Mouse (Mus musculus) heart, embryonic 14.5 days (tissue): ENCODE results near the gene Wdr19. TPM values are rescaled to one million over a fixed set of nuclear protein-coding genes. Genes with fewer than 3 reads are reported as not detected.
"Not testable (repeated sequence)": the region's sequence is repeated elsewhere in the genome, so short reads cannot be mapped to it uniquely, and the experiment has no call there.

Source experiments
- ATAC-seq: fragments of 200-750 bp; cut with Nextera tagmentation; 2 replicates; pipeline ENCODE4 v1.8.0; 2017; ENCODE audit warnings: low read depth, moderate TSS enrichment; ENCODE audit not compliant: insufficient number of reproducible peaks, insufficient read depth, low FRiP score
- H3K27ac ChIP-seq, 2 experiments: fragments of 200-500 bp in 1 of 2; fragments of 300-500 bp in 1 of 2; sonication (generic) in 1 of 2; replicated peaks in 1 of 2; 2 replicates each; pipeline ENCODE4 v1.5.1; 2012 to 2014; ENCODE audit warnings: low read depth in 2 of 2, low read length in 2 of 2, control low read depth in 1 of 2, mild to moderate bottlenecking in 1 of 2, mixed read lengths in 1 of 2; ENCODE audit not compliant: control insufficient read depth in 1 of 2, insufficient read depth in 1 of 2
- H3K27me3 ChIP-seq: fragments of 300-500 bp; sonication (generic); 2 replicates; pipeline ENCODE4 v1.6.1; 2014; ENCODE audit warnings: mild to moderate bottlenecking, low read length, control low read depth; ENCODE audit not compliant: control insufficient read depth, insufficient read depth
- H3K36me3 ChIP-seq: fragments of 300-500 bp; sonication (generic); 2 replicates; pipeline ENCODE4 v1.6.1; 2014; ENCODE audit warnings: mild to moderate bottlenecking, control low read depth, low read length, mixed read lengths; ENCODE audit not compliant: control insufficient read depth, insufficient read depth
- H3K4me1 ChIP-seq, 2 experiments: fragments of 200-500 bp in 1 of 2; fragments of 300-500 bp in 1 of 2; sonication (generic) in 1 of 2; 2 replicates each; pipeline ENCODE4 v1.6.1; 2012 to 2014; ENCODE audit warnings: low read length in 2 of 2, control low read depth in 1 of 2, mixed read lengths in 1 of 2; ENCODE audit not compliant: control insufficient read depth in 2 of 2, insufficient read depth in 2 of 2
- H3K4me2 ChIP-seq: fragments of 300-500 bp; sonication (generic); 2 replicates; pipeline ENCODE4 v1.6.1; 2014; ENCODE audit warnings: mild to moderate bottlenecking, low read length
- H3K4me3 ChIP-seq, 2 experiments: fragments of 200-500 bp in 1 of 2; fragments of 300-500 bp in 1 of 2; sonication (generic) in 1 of 2; 2 replicates each; pipeline ENCODE4 v1.5.1; 2012 to 2014; ENCODE audit warnings: low read length in 2 of 2, mild to moderate bottlenecking in 2 of 2, control low read depth in 1 of 2, low read depth in 1 of 2, moderate library complexity in 1 of 2; ENCODE audit not compliant: control insufficient read depth in 1 of 2, insufficient read depth in 1 of 2
- H3K9ac ChIP-seq: fragments of 300-500 bp; sonication (generic); 2 replicates; pipeline ENCODE4 v1.6.1; 2014; ENCODE audit warnings: mild to moderate bottlenecking, low read length
- H3K9me3 ChIP-seq: fragments of 300-500 bp; sonication (generic); 2 replicates; pipeline ENCODE4 v1.6.1; 2016; ENCODE audit warnings: low read length, control low read depth; ENCODE audit not compliant: control insufficient read depth
- WGBS: fragments of 180-500 bp; shearing (Covaris S2); extraction: QIAGEN DNeasy Blood & Tissue Kit; methylation state at CpG from one replicate; pipeline ENCODE4 v1.1.7; 2014; 5-methylcytosine and 5-hydroxymethylcytosine counted together
- polyA plus RNA-seq: library from polyadenylated mRNA; unstranded; fragments of >200 nt; fragmentation: Nextera tagmentation; extraction: Ambion mirVana; gene quantifications from 2 replicates; pipeline ENCODE4 v1.2.1, GENCODE M21; 2014

The Wdr19 gene
- polyA plus RNA-seq, 1 experiment from 2014 or later: 9.9 TPM

DNA sequence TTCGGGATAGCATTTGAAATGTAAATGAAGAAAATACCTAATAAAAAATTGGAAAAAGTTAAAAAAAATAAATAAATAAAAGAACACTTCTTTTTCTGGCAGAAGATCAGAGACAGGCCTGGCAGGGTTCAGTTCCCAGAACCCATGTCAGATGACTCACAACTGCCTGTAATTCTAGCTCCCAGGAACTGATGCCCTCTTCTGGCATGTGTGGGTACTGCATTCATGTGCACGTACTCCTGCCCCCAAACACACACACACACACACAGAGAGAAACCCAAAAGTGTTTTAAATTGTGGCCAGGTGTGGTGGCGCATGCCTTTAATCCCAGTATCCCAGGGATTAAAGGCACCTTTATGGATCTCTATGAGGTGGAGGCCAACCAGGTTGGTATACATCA is 84.7 kb downstream of the Wdr19 start:
- Histone ChIP-seq H3K9ac (no peak overlapping the region), H3K9me3 (peaks cover 4% of the 10 kb centered on the region; the same call in 1 of the 2 replicates), H3K4me3 (no peak overlapping the region), H3K27ac (no peak overlapping the region), H3K36me3 (peaks cover 60% of the 10 kb centered on the region), H3K4me2 (no peak overlapping the region), H3K27me3 (no peaks in the 10 kb centered on the region), H3K4me1 (no peaks in the 10 kb centered on the region; a peak in 1 of 4 replicates)
- 93% methylated on average over 3 of the region's 3 CpGs for WGBS
- no peak for ATAC-seq

DNA sequence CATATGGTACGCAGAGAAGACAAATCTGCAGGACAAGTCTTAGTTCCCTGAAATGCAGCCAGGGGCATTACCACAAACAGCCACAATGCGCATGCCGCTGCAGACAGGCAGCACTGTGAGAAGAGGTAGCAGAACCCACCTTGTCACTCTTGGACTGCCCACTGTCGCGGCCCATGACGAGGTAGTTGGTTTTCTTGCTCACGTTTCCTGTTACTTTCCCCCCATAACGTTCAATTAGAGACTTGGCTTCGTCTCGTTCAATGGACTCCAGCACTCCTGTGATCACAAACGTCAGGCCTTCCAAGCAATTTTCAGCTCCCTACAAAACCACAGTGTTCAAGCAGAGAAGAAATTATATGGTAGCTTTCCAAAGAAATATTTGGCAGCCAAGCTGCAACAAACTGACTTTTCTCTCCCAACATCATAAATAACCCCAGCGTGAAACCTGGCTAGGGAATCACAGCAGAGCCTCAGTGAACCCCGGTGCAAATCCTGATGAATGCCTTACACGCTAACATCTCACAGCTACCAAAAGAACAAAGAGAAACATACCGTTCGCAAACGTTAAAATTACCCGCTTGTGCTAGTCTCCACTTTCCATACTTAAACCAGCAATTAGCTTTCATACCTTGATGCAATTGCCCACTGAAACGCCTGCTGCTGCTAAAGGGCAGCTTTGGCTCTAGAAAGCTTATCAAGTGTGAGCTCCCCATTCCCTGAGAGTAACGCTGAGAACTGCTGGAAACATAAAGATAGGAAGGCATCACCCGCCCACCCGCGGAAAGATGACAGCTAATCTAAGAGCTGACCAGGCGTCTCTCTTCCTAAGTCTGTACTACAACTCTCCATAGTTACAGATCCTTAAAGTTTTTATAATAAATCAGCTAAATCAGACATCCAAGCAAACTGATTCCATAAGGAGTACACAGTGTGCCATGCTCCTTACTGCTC is 88.5 kb downstream of the Wdr19 start:
- WGBS: 75% methylated on average over 24 of the region's 24 CpGs
- peaks cover 4% of the 10 kb centered on the region; the same call in 1 of the 2 replicates for H3K9me3 ChIP-seq
- peaks cover 85% of the 10 kb centered on the region for H3K36me3 ChIP-seq
- H3K4me2 ChIP-seq: no peak overlapping the region
- no peaks in the 10 kb centered on the region; a peak in 1 of 4 replicates for H3K4me1 ChIP-seq
- no peak overlapping the region for H3K4me3 ChIP-seq
- no peak overlapping the region for H3K27ac ChIP-seq
- no peaks in the 10 kb centered on the region for H3K27me3 ChIP-seq
- ATAC-seq: no peak
- no peak overlapping the region for H3K9ac ChIP-seq

DNA sequence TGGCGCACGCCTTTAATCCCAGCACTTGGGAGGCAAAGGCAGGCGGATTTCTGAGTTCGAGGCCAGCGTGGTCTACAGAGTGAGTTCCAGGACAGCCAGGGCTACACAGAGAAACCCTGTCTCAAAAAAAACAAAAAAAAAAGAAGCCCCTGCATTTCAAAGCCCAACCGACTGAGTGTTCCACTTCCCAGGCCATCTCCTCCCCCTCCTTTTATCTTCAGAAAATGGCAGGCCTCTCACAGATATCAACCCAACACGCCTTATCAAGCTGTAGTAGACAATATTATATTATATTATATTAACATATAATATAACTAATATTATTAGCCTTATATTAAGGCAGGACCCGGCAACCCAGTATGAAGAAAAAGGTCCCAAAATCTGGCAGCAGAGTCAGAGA is 89.5 kb downstream of the Wdr19 start:
- not testable (repeated sequence) for H3K9me3 ChIP-seq, H3K27me3 ChIP-seq, H3K4me1 ChIP-seq, H3K4me3 ChIP-seq, H3K27ac ChIP-seq, H3K4me2 ChIP-seq, ATAC-seq, H3K9ac ChIP-seq
- 72% methylated on average over 8 of the region's 8 CpGs for WGBS
- H3K36me3 ChIP-seq: peaks cover 93% of the 10 kb centered on the region

DNA sequence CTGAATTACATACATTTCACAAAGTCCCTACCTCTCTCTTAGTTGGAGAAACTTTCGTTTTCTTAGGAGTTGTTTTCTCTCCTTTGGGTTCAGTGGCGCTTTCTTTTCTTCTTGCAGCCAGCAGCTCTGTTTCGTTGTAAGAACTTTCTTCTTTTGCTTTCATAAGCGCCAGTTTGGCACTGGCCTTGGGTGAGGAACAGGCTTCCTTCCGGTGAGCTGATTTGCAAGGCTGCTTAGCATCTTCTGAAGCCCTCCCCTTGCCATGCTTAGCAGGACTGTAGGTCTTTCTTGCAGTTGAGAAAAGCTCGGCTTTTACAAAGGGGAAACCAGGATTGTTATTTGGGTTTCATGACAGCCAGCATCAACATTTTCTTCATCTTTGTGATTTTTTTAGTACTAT is 94.1 kb downstream of the Wdr19 start:
- Histone ChIP-seq H3K4me3 (no peak overlapping the region), H3K4me2 (no peak overlapping the region), H3K4me1 (no peaks in the 10 kb centered on the region), H3K9me3 (no peaks in the 10 kb centered on the region), H3K36me3 (peaks cover 88% of the 10 kb centered on the region), H3K27ac (no peak overlapping the region), H3K27me3 (no peaks in the 10 kb centered on the region), H3K9ac (no peak overlapping the region)
- ATAC-seq: no peak
- WGBS: 90% methylated on average over 6 of the region's 6 CpGs

DNA sequence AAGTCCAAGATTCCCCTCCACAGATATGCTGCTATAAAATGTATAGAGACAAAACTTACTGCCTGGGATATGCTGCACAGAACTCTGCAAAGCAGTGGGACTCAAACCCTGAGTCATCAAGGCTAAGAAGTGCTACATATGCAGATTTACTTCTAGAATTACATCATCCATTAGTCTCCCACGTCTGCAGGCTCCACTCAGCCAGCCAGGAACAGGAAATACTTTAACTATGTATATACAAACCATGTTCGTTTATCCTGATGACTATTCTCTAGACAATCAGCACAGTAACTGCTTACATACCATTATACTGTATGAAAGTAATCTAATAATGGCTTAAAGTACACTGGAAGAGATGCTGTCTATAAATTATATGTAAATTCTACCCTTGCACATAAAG is 94.8 kb downstream of the Wdr19 start:
- Histone ChIP-seq H3K4me3 (no peak overlapping the region), H3K4me2 (no peak overlapping the region), H3K4me1 (no peaks in the 10 kb centered on the region), H3K27me3 (no peaks in the 10 kb centered on the region), H3K36me3 (peaks cover 88% of the 10 kb centered on the region), H3K27ac (no peak overlapping the region), H3K9me3 (no peaks in the 10 kb centered on the region), H3K9ac (no peak overlapping the region)
- 42% methylated on average over 2 of the region's 2 CpGs for WGBS
- no peak for ATAC-seq

DNA sequence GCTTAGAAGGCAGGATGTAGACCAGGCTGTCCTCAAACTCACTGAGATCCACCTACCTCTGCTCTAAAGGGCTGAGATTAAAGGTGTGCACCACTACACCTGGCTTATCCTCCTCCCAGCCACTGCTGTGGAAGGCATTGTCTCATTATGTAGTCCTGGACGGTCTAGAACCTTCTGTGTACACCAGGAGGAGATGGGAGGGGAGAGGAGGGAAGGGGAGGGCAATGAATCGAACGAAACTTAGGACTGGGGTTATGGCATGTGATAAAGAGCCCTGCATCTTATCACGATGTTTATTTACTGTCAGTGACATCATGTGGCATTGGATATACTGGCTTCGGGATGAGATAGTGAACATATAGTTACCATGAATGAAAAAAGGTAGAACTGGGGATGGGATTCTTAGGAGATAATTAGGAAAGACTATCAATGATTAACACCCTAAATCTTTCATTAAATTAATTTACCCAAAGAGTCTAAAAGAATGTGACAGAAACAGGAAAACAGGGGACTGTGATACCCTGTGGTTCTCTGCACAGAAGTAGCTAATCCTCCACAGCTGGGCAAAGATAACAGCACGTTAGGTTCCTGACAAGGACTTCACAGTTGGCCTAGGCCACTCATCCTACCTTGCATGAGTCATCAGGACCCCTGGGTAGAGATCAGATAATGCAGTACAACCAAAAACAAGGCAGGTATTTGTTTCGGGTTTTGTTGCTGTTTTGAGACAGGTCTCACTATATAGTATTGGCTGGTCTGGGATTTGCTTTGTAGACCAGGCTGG is 98.9 kb downstream of the Wdr19 start:
- no peak overlapping the region for H3K4me2 ChIP-seq
- ATAC-seq: no peak
- 57% methylated on average over 7 of the region's 7 CpGs for WGBS

DNA sequence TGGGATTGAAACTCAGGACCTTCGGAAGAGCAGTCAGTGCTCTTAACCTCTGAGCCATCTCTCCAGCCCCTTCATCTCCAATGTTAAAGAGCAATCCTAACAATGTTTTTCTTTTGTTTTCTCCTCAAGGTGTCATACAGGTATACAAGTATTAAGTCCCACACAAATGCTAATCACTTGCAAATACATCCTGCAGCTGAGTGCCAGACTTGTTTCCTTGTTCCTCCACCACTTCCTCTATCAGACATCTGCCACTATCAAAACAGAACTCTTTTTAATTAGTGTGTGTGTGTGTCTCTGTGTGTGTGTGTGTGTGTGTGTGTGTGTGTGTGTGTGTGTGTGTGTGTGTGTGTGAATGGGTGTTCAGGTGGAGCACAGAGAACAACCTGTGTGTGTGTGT is 100.1 kb downstream of the Wdr19 start:
- H3K9me3 ChIP-seq, ATAC-seq, H3K4me2 ChIP-seq, H3K9ac ChIP-seq, H3K27ac ChIP-seq, H3K4me1 ChIP-seq, H3K27me3 ChIP-seq, H3K4me3 ChIP-seq: not testable (repeated sequence)
- WGBS: 87% methylated on average over 1 of the region's 1 CpGs
- peaks cover 72% of the 10 kb centered on the region for H3K36me3 ChIP-seq

More for the DNA sequence above, 98.9 kb downstream of the Wdr19 start:
- H3K27ac ChIP-seq: no peak overlapping the region
- H3K9me3 ChIP-seq: no peaks in the 10 kb centered on the region
- H3K36me3 ChIP-seq: peaks cover 78% of the 10 kb centered on the region
- no peak overlapping the region for H3K9ac ChIP-seq
- H3K27me3 ChIP-seq: no peaks in the 10 kb centered on the region
- H3K4me3 ChIP-seq: no peak overlapping the region
- H3K4me1 ChIP-seq: no peaks in the 10 kb centered on the region
